Mouse (Mus musculus) left cerebral cortex, postnatal 36 days (tissue): Measurements from ENCODE around the gene Gm8978. TPM values are rescaled to one million over a fixed set of nuclear protein-coding genes. Genes with fewer than 3 reads are reported as not detected.
"Not testable (repeated sequence)": the region's sequence is repeated elsewhere in the genome, so short reads cannot be mapped to it uniquely, and the experiment has no call there.

ENCODE experiments used
- DNase-seq, 2 experiments: peaks; one replicate each; pipeline ENCODE4 v3.0.0; 2021 to 2022; ENCODE audit warnings: low spot score in 2 of 2, mixed read lengths in 1 of 2
- intact Hi-C: fragments of 180-260 bp; cut with DNase I; formaldehyde crosslinking; loops from one replicate; pipeline ENCODE4 v1.15.1; 2025
- microRNA-seq: library from miRNA; unstranded; fragments of <30 nt; microRNA quantifications from one replicate; pipeline ENCODE4 v1.2.0, GENCODE M21; 2022
- total RNA-seq, 2 experiments: library from RNA; stranded (reverse); gene quantifications; 2 replicates each; pipeline ENCODE4 v1.2.3; 2021

The Gm8978 gene
- not detected for total RNA-seq

- DNase-seq, intact Hi-C loops: not testable (repeated sequence)
These were observed at the start of gene Gm8978 for GRCm38 (mm10) chr19:33625152-33625551. Gene Gm8978 (minus strand): TSS chr19:33625252.

- DNase-seq: peak; percentile 58 to 68
- intact Hi-C loops: loop anchor here (10.0 kb wide), 1 partner anchor 175 kb away; the partner anchor contains the start of gene Lipo3
These were observed 35.3 kb downstream of the Gm8978 start for GRCm38 (mm10) chr19:33589626-33590302.

GRCm38 (mm10) chr19:33568551-33568950, 56.5 kb downstream of the Gm8978 start:
- intact Hi-C loops, DNase-seq: not testable (repeated sequence)

Small RNA genes lying within 50 kb of the gene (microRNA-seq; reads per million reads assigned to microRNA genes)
- gene Gm27440: not detected

Other genes with a start within 250 kb of the Gm8978 start
- 1 to 10 TPM; 1.7 to 2.1 TPM for gene Rnls, start 233.0 kb downstream of the Gm8978 start, total RNA-seq
- under 1 TPM; 0.20 to 0.22 TPM for gene Lipo4, start 107.5 kb downstream of the Gm8978 start, total RNA-seq
- under 1 TPM in 1 of 2 experiments, not detected in 1; 0.25 TPM for gene Lipo2, start 126.1 kb upstream of the Gm8978 start, total RNA-seq
- gene Lipo3, start 136.7 kb upstream of the Gm8978 start, total RNA-seq: 1 to 10 TPM; 4.6 to 5.1 TPM
- gene Lipo1, start 162.2 kb upstream of the Gm8978 start, total RNA-seq: not detected